Mouse (Mus musculus): ENCODE measurements around the gene Serf1.

- no peak for TF ChIP-seq POLR2A (IDR thresholded peaks at IDR 0.05; ENCODE audit: low read depth, low read length)
- no peak for TF ChIP-seq CTCF (IDR thresholded peaks at IDR 0.05; ENCODE audit: extremely low read depth, insufficient read length, insufficient replicate concordance, low read depth, low read length)
Observed at GRCm38 (mm10) chr13:100125258-100125643, 17.4 kb downstream of the Serf1 start.
